Comparison of ENCODE assay signal across 14 mouse cellular contexts in the genomic region with DNA sequence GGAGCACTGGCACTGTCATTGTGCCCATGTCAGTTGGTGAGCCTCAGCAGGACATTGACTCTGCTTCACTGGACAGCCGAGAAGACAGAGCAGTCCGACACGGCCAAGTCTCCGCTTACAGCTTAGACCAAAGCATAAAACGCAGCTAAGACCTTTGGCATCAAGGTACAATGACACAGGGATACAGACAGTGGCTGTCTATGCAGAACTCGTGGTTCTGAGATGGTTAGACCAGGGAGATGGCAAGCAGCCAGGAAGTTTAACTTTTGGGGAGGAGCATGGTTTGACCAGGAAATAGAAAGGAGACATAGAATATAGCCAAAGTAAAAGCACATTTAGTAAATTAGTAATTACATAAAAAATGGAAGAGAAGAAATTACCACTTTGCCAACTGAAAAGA. TPM values are rescaled to one million over a fixed set of nuclear protein-coding genes. Genes with fewer than 3 reads are reported as not detected.
A peak's percentile ranks its signal among the peaks of the same experiment; 100 is the strongest.
DNase-seq lines count a peak whose midpoint lies in the region; ATAC-seq and TF ChIP-seq lines count a peak whose summit lies in the region.
"Had no signal": no experiment of that assay in that cellular context is flagged by ENCODE, and none has a peak within 500 bp of the region (broad histone marks: within the 10 kb centered on the region; RNA-seq: fewer than 3 reads in every experiment).

No protein-coding gene starts in this region.

- peaks cover 46% of the 10 kb centered on the region for H3K36me3 ChIP-seq in lung, embryonic 14.5 days (ENCODE audit: insufficient read depth)
- H3K36me3 ChIP-seq in lung, postnatal 0 days (ENCODE audit: insufficient read depth, low read length) = 0 out of 2 replicates have a peak, but pooled peaks cover 6% of the 10 kb centered on the region

- TF ChIP-seq EP300 in lung, postnatal 0 days (IDR thresholded peaks at IDR 0.05) = no peak

- no peak for ATAC-seq in lung, embryonic 14.5 days (ENCODE audit: insufficient read depth)
- no peak for ATAC-seq in lung, postnatal 0 days
- 0 out of 2 replicates have a peak, but pooled peaks have one; percentile 12 for ATAC-seq in granulocyte monocyte progenitor cell, adult 5-6 weeks (replicated peaks; ENCODE audit: poor library complexity, severe bottlenecking)

- no peak overlapping the region for H3K4me3 ChIP-seq in gastrocnemius, adult 2 months
- no peak overlapping the region for H3K4me3 ChIP-seq in lung, embryonic 14.5 days (ENCODE audit: low read depth, low read length)
- no peak overlapping the region for H3K4me3 ChIP-seq in lung, postnatal 0 days (ENCODE audit: low read depth, low read length)
- H3K4me3 ChIP-seq: embryonic facial prominence, embryonic 13.5 days; heart, embryonic 10.5 days; hindbrain, embryonic 15.5 days; midbrain, embryonic 12.5 days; neural tube, embryonic 13.5 days had no signal

- no peak for TF ChIP-seq CTCF in gastrocnemius, adult 2 months (IDR thresholded peaks at IDR 0.05)
- no peak for TF ChIP-seq CTCF in lung, embryonic 14.5 days (IDR thresholded peaks at IDR 0.05; ENCODE audit: low read depth)
- TF ChIP-seq CTCF in lung, postnatal 0 days (IDR thresholded peaks at IDR 0.05) = no peak

- H3K27me3 ChIP-seq in lung, embryonic 14.5 days (ENCODE audit: insufficient read depth, low read length) = no peaks in the 10 kb centered on the region
- H3K27me3 ChIP-seq in lung, postnatal 0 days (replicated peaks; ENCODE audit: insufficient read depth, low read length) = no peaks in the 10 kb centered on the region
- H3K27me3 ChIP-seq: embryonic facial prominence, embryonic 13.5 days; hindbrain, embryonic 15.5 days; midbrain, embryonic 12.5 days; neural tube, embryonic 13.5 days had no signal

- H3K9ac ChIP-seq in lung, embryonic 14.5 days = no peak overlapping the region
- no peak overlapping the region for H3K9ac ChIP-seq in lung, postnatal 0 days (replicated peaks; ENCODE audit: low read depth)
- H3K9ac ChIP-seq: embryonic facial prominence, embryonic 13.5 days; forebrain, postnatal 0 days; hindbrain, embryonic 15.5 days; midbrain, embryonic 12.5 days; neural tube, embryonic 13.5 days had no signal

- peak overlapping the region; percentile 38 for H3K27ac ChIP-seq in gastrocnemius, adult 2 months
- no peak overlapping the region for H3K27ac ChIP-seq in lung, embryonic 14.5 days (ENCODE audit: low read depth)
- H3K27ac ChIP-seq in lung, postnatal 0 days (ENCODE audit: low read length) = no peak overlapping the region
- H3K27ac ChIP-seq: embryonic facial prominence, embryonic 13.5 days; heart, embryonic 10.5 days; hindbrain, embryonic 15.5 days; midbrain, embryonic 12.5 days; neural tube, embryonic 13.5 days had no signal

- no peaks in the 10 kb centered on the region for H3K9me3 ChIP-seq in lung, embryonic 14.5 days (ENCODE audit: low read depth, low read length)
- H3K9me3 ChIP-seq in lung, postnatal 0 days (ENCODE audit: low read length) = no peaks in the 10 kb centered on the region
- H3K9me3 ChIP-seq: embryonic facial prominence, embryonic 13.5 days; heart, embryonic 10.5 days; hindbrain, embryonic 15.5 days; midbrain, embryonic 12.5 days; neural tube, embryonic 13.5 days had no signal

- 71% methylated on average over 6 of the region's 6 CpGs for WGBS in lung, embryonic 14.5 days
- 74% methylated on average over 6 of the region's 6 CpGs for WGBS in lung, postnatal 0 days

- no peak overlapping the region for H3K4me2 ChIP-seq in lung, embryonic 14.5 days
- H3K4me2 ChIP-seq in lung, postnatal 0 days (replicated peaks; ENCODE audit: low read depth, low read length) = no peak overlapping the region
- H3K4me2 ChIP-seq: embryonic facial prominence, embryonic 13.5 days; hindbrain, embryonic 15.5 days; midbrain, embryonic 12.5 days; neural tube, embryonic 13.5 days had no signal

- no peak for DNase-seq in gastrocnemius, adult 2 months
- DNase-seq in gastrocnemius, postnatal 36 days = no peak
- peak; percentile 36 for DNase-seq in lung, embryonic 14.5 days
- no peak for DNase-seq in lung, postnatal 0 days (ENCODE audit: low spot score)
- peak; percentile 49 for DNase-seq in kidney, postnatal 14 days
- DNase-seq in left cerebral cortex, adult 9 months (ENCODE audit: low spot score in 2 of 2) = no peak
- no peak for DNase-seq in gastrocnemius, adult 18-20 months (ENCODE audit: low spot score)

- H3K4me1 ChIP-seq in lung, embryonic 14.5 days (ENCODE audit: insufficient read depth) = no peaks in the 10 kb centered on the region
- H3K4me1 ChIP-seq in lung, postnatal 0 days (ENCODE audit: insufficient read depth, low read depth, low read length) = no peaks in the 10 kb centered on the region
- H3K4me1 ChIP-seq: embryonic facial prominence, embryonic 13.5 days; heart, embryonic 10.5 days; hindbrain, embryonic 15.5 days; neural tube, embryonic 13.5 days had no signal

- intact Hi-C loops in gastrocnemius, adult 2 months (cut with DNase I) = loop anchor here (2.0 kb wide), 1 partner anchor 50 kb away; no protein-coding TSS in a partner anchor
- intact Hi-C loops in gastrocnemius, postnatal 36 days (cut with DNase I) = loop anchor here (2.0 kb wide), 1 partner anchor 50 kb away; no protein-coding TSS in a partner anchor

RNA-seq across cellular contexts. Expression of a gene that starts 31.2 kb away (rescaled TPM):
- 10 to 100 TPM; 36.8 to 46.7 TPM for total RNA-seq in gastrocnemius, adult 2 months (2021)
- total RNA-seq in gastrocnemius, postnatal 36 days (2021) = 10 to 100 TPM; 35.9 to 37.7 TPM
- 25.9 and 26.5 TPM in 2 replicates for polyA plus RNA-seq in lung, embryonic 14.5 days (2014; fragmentation: Nextera tagmentation; extraction: Ambion mirVana)
- 9.1 and 13.3 TPM in 2 replicates for polyA plus RNA-seq in lung, postnatal 0 days (2015; fragmentation: Nextera tagmentation; extraction: Ambion mirVana)
- total RNA-seq in granulocyte monocyte progenitor cell, adult 5-6 weeks (2014; fragmentation: Nextera tagmentation) = 28.2 and 36.5 TPM in 2 replicates
- 11.7 and 12.8 TPM in 2 replicates for total RNA-seq in granulocyte monocyte progenitor cell, adult 5-6 weeks (2017)
- total RNA-seq in gastrocnemius, adult 18-20 months (2021) = 10 to 100 TPM; 35.7 to 37.5 TPM

RNA-seq across cellular contexts. Expression of a gene that starts 46.1 kb away (rescaled TPM):
- under 1 TPM; 0.53 to 0.94 TPM for total RNA-seq in gastrocnemius, adult 2 months (2021)
- total RNA-seq in gastrocnemius, postnatal 36 days (2021) = under 1 TPM; 0.42 to 0.59 TPM
- polyA plus RNA-seq in lung, embryonic 14.5 days (2014; fragmentation: Nextera tagmentation; extraction: Ambion mirVana) = 1.4 and 1.6 TPM in 2 replicates
- 0.56 and 0.99 TPM in 2 replicates for polyA plus RNA-seq in lung, postnatal 0 days (2015; fragmentation: Nextera tagmentation; extraction: Ambion mirVana)
- total RNA-seq in granulocyte monocyte progenitor cell, adult 5-6 weeks (2014; fragmentation: Nextera tagmentation) = 0.43 TPM in 1 of 2 replicates, not detected in the other
- 0.17 and 0.52 TPM in 2 replicates for total RNA-seq in granulocyte monocyte progenitor cell, adult 5-6 weeks (2017)
- under 1 TPM; 0.84 to 0.95 TPM for total RNA-seq in gastrocnemius, adult 18-20 months (2021)

RNA-seq across cellular contexts. Expression of a gene that starts 51.5 kb away (rescaled TPM):
- 1 to 10 TPM; 7.2 to 8.9 TPM for total RNA-seq in gastrocnemius, adult 2 months (2021)
- 1 to 10 TPM; 6.3 to 8.3 TPM for total RNA-seq in gastrocnemius, postnatal 36 days (2021)
- polyA plus RNA-seq in lung, embryonic 14.5 days (2014; fragmentation: Nextera tagmentation; extraction: Ambion mirVana) = 8.5 and 9.4 TPM in 2 replicates
- polyA plus RNA-seq in lung, postnatal 0 days (2015; fragmentation: Nextera tagmentation; extraction: Ambion mirVana) = 2.0 and 2.3 TPM in 2 replicates
- 1.5 TPM in 2 replicates for total RNA-seq in granulocyte monocyte progenitor cell, adult 5-6 weeks (2014; fragmentation: Nextera tagmentation)
- 2.6 and 3.1 TPM in 2 replicates for total RNA-seq in granulocyte monocyte progenitor cell, adult 5-6 weeks (2017)
- total RNA-seq in gastrocnemius, adult 18-20 months (2021) = 1 to 10 TPM; 7.9 to 8.3 TPM

Comparison
In these comparisons a context has a peak if more than half of its experiments do, and no peak if none do; other contexts are left out.
1. DNase-seq: peak in lung, embryonic 14.5 days (single experiment) and kidney, postnatal 14 days (single experiment); none in gastrocnemius, adult 2 months (single experiment), gastrocnemius, postnatal 36 days (0 of 2), lung, postnatal 0 days (single experiment), left cerebral cortex, adult 9 months (0 of 2) and gastrocnemius, adult 18-20 months (single experiment).